Mouse (Mus musculus): Measurements from ENCODE around the gene Rnf38.

The Rnf38 gene

GRCm38 (mm10) chr4:44233713-44234003 is at the start of gene Rnf38:
Gene Rnf38 (minus strand): TSS chr4:44233789.
- DNase-seq (ENCODE audit: low spot score in 2 of 2) = no peak

DNA sequence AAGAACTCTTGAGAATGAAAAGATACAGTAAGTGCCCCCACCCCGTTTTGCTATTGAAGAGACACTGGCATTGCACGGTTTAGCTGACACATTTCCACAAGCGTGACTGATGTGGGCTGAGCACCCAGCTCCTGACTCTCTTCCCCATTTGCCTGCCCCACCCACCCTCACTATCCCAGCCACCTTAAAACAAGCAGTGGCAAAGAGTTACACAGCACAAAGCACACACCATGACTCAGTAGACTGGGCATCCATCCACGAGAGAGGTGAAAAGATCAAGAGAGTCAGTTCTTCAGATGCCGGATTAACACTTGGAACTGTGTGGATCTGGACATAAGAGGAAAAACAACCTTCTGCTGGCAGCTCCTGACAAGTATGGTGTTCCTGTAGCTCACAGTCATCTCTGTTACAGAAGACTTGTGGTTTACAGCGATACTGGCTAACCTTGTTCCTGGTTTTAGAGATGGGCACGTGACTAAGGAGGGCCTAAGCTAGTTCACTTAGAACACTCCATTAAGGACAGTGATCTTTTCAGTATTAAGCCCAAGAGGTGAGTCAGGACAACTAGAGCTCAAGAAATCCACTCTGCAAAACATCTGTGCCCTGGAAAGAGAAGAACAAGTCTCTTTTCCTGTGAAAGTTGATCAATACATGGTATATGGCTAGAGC is 48.1 kb upstream of the Rnf38 start:
- DNase-seq (ENCODE audit: low spot score in 2 of 2) = no peak

GRCm38 (mm10) chr4:44271134-44271533 is 37.5 kb upstream of the Rnf38 start:
- peak in 1 of 2 experiments; percentile 16 for DNase-seq (ENCODE audit: low spot score in 2 of 2)

GRCm38 (mm10) chr4:44269376-44269817 is 35.8 kb upstream of the Rnf38 start:
- no peak for DNase-seq (ENCODE audit: low spot score in 2 of 2)

- no peak for DNase-seq (ENCODE audit: low spot score in 2 of 2)
Observed at GRCm38 (mm10) chr4:44267437-44267836, 33.8 kb upstream of the Rnf38 start.

- DNase-seq (ENCODE audit: low spot score in 2 of 2) = no peak
Observed at GRCm38 (mm10) chr4:44265500-44265899, 31.9 kb upstream of the Rnf38 start.

- peak; percentile 20 to 75 for DNase-seq (ENCODE audit: low spot score in 2 of 2)
Observed at GRCm38 (mm10) chr4:44260244-44260643, 26.7 kb upstream of the Rnf38 start.

DNA sequence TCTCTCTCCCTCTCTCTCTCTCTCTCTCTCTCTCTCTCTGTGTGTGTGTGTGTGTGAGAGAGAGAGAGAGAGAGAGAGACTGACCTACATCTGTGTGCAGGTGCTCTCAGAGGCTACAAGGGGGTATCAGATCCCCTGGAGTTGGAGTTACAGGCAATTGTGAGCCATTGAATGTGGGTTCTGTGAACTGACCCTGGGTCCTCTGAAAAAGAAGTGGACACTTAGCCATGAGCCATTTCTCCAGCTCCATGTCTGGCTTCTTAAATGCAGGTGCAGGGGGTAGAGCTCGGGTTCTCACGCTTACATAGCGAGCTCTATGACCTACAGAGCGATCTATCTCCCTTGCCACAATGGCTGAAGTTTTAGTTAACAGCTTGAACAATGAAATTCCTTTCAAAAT is 25.5 kb upstream of the Rnf38 start:
- no peak for DNase-seq (ENCODE audit: low spot score in 2 of 2)

DNA sequence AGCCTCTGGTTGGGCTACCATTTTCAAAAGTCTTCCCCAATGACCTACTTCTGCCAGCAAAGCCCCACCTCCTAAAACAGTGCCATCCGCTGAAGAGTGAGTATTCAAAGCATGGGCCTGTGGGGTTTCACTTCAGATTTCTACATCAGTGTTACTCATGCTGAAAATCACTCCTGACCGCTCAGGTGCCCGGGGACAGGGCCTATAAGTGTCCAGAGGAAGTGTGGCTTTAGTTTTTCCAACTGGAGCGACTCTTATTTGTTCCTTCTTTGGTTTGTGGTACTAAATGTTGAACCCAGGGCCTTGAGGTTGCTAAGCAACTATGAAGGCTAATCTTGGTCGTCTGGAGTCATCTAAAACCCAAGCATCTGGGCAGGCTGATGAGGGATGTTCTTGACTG is 21.0 kb upstream of the Rnf38 start:
- no peak for DNase-seq (ENCODE audit: low spot score in 2 of 2)

GRCm38 (mm10) chr4:44253191-44253590 is 19.6 kb upstream of the Rnf38 start:
- DNase-seq (ENCODE audit: low spot score in 2 of 2) = no peak

DNA sequence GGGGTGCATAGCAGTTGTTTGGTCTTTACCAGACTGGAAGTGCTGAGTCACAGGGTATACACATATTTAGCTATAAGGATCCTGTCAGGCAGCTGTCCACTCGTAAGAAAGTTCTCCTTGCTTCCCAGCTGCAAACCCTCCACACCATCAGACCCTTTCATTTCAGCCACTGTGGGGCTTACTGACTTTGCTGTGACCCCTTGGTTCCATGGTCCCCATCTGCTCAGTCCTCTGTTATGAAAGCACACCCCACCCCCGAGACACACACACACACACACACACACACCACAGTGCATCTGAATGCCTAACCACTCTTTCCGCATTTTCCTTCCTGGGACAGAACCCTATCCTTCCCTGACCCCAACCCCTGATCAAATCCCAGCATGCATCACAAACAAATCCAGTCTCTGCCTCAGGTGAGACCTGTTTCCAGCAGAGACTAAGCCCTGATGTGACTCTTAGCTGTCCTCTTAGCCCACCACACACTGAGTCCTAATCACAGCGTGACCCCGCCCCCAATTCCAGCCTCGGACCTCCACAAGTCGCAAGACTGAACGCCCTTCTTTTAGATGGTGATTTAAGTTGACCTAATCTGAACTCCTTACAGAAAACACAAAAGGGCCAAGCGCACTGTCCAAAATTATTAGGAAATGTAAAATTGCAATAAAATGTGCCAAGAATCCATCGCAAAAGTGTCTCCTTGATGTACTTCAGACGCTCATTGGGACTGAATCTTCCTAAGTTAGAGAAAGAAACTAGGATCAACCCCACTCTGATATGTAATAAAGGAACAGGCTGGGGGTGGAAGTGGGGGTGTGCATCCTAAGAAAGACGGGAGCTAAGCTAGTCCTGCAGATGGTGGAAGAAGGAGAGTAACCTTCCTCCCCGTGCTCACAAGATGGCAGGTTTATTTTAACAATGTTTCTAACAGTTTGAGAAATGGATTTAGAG is 18.7 kb upstream of the Rnf38 start:
- no peak for DNase-seq (ENCODE audit: low spot score in 2 of 2)

DNA sequence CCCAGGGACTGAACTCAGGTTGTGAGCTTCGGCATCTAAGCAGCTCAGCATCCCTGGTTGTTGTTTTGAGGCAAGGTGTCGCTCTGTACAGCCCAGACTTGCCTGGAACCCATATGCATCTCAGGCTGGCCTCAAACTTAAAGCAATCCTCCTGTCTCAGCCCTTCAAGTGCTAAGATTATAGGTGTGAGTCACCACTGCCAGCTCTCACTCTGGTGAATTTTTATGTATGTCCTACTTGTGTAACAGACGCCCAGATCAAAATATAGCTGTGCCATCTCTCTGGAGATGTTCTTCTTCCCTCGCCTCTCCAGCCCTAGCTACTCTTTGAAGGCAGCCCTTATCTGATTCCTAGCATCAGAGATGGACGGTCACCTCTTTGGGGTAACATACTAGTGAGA is 17.9 kb upstream of the Rnf38 start:
- no peak for DNase-seq (ENCODE audit: low spot score in 2 of 2)

GRCm38 (mm10) chr4:44249705-44250104 is 16.1 kb upstream of the Rnf38 start:
- no peak for DNase-seq (ENCODE audit: low spot score in 2 of 2)

GRCm38 (mm10) chr4:44247051-44247939 is 13.7 kb upstream of the Rnf38 start:
- DNase-seq (ENCODE audit: low spot score in 2 of 2) = peak in 1 of 2 experiments; percentile 26

DNA sequence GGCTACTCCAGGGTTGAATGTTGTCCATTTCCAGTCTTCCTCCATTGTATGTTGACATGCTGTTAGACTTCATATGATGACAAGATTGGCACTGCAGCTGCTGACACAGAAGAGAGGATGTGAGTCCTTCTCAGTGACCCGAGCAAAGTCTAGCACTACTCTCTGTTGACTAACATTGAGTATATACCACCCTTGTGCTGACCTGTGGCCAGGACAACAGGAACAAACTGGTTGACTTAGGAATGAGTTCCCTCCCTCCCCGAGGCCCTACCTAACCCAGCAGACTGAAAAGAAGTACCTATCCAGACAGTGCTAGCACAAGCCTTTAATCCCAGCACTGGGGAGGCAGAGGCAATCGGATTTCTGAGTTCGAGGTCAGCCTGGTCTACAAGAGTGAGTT is 12.7 kb upstream of the Rnf38 start:
- no peak for DNase-seq (ENCODE audit: low spot score in 2 of 2)

- DNase-seq (ENCODE audit: low spot score in 2 of 2) = no peak
Observed at GRCm38 (mm10) chr4:44241638-44242037, 8.0 kb upstream of the Rnf38 start.

DNA sequence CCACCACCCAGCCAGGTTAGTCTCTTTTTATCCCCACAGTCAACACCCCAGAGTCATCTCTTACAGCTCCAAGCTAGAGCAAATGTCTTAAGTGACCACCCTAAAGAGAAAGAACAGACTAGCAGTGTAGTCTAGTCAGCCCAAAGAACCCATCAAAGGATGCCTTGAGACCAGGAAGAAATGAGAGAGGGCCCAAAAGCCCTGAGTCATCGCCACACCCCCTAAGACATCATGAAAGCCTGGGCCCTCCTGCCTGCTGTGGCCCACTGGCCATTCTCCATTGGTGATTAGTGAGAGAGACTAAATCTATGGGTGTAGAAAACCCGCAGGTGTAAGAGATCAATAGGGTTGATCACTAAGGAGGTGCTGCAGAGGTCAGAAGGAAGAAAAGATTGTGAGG is 2.4 kb upstream of the Rnf38 start:
- no peak for DNase-seq (ENCODE audit: low spot score in 2 of 2)

DNA sequence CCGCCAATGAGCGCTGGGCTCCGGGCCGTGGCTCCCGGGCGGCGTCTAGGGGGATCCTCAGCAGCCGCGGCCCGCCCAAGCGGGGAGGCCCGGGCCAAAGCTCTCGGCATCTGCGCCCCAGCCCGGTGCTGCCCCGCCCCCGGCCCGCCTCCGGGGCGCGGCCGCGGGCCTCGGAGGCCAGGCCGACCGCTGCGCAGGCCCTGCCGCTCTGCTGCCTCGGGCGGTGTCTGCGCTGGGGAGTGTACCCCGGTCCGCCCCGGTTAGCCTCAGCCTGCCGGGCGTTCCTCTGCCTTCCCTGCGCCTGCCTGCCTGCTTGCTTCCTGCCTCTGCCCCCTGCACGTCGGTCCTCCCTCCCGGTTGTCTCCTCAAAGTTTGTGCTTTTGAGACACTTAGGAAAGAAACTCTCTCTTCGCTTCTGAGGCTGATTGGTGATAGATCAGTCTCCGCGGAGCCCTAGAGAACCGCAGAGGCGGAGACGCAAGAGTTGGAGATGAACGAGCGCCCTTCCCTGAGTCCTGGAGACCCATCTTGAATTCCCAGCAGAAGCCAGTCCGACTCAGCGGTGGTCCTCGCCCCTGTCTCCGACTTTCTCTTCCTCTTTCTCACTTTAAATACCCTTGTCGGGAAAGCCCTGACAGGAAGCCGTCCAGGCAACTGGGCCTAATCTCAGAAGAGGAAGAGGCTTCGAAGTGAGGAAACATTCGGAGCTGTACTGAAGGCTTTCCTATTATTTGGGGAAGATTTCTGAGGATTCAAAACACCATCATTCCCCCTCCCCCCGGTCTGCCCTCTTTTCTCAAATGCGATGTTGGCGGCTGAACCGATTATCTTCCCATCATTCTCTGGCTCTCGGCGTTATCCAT is 646 bp upstream of the Rnf38 start:
- peak; percentile 75 to 91 for DNase-seq (ENCODE audit: low spot score in 2 of 2)

DNA sequence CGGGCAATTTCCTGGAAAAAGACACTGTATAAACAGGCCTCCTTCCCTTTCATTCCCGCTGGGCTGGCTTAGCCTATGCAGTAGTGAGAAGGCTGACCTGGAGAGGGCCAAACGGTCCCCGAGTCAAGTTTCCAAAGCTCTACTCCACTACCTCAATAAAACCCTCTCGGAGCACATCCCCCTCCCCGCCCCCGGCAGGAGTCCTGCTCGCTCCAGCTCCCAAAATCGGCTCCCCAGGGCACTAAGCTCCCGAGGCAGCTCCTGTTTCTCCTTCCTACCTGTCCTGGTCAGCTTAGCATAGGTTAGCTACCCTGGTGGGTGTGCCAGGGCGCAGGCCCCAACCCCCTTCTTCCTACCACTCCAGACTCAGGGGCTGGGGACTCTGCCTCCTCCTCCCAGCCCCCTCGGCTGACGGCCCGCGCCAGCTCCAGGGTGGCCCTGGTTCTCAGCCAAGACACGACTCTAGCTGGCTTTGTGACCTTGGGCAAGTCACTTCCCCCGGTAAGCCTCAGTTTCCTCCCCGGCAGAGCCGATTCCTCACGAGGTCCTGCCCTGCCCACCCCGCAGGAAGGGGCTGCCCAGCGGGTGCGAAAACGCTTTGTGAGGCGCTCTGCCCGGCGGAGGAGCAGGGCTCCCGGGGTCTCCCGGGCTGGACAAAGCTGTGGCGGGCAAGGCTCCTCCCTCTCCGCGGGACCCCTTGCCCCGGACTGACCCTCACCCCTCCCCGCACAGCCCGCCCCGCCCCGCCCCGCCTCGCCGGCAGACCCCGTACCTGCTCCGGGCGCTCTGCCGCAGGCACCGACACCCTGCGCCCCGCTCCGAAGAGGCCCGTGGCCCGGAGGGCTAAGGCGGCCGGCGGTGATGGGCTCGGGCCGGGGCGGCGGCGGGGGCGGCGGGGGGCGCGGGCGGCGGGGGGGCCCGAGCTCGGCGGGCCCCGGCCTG is 547 bp downstream of the Rnf38 start:
- peak; percentile 45 to 52 for DNase-seq (ENCODE audit: low spot score in 2 of 2)

- DNase-seq (ENCODE audit: low spot score in 2 of 2) = no peak
Observed at GRCm38 (mm10) chr4:44225128-44225527, 8.5 kb downstream of the Rnf38 start.
